Mouse (Mus musculus) neural tube, embryonic 14.5 days (tissue): ENCODE results near the gene Rac1. TPM values are rescaled to one million over a fixed set of nuclear protein-coding genes. Genes with fewer than 3 reads are reported as not detected.

Experiments
- ATAC-seq: fragments of 200-750 bp; cut with Nextera tagmentation; 2 replicates; pipeline ENCODE4 v1.8.0; 2017; ENCODE audit warnings: low read depth, mild to moderate bottlenecking, moderate TSS enrichment, moderate library complexity
- H3K27ac ChIP-seq: fragments of 300-500 bp; sonication (generic); 2 replicates; pipeline ENCODE4 v1.5.1; 2014; ENCODE audit warnings: low read depth, mild to moderate bottlenecking, control low read depth, low read length, moderate library complexity, mixed read lengths
- H3K27me3 ChIP-seq: fragments of 300-500 bp; sonication (generic); 2 replicates; pipeline ENCODE4 v1.6.1; 2014; ENCODE audit warnings: low read length; ENCODE audit not compliant: control insufficient read depth, insufficient read depth
- H3K36me3 ChIP-seq: fragments of 300-500 bp; sonication (generic); 2 replicates; pipeline ENCODE4 v1.6.1; 2014; ENCODE audit warnings: low read length, mixed read lengths; ENCODE audit not compliant: control insufficient read depth, insufficient read depth
- H3K4me1 ChIP-seq: fragments of 300-500 bp; sonication (generic); 2 replicates; pipeline ENCODE4 v1.6.1; 2014; ENCODE audit warnings: low read length; ENCODE audit not compliant: control insufficient read depth, insufficient read depth
- H3K4me2 ChIP-seq: fragments of 300-500 bp; sonication (generic); 2 replicates; pipeline ENCODE4 v1.6.1; 2014; ENCODE audit warnings: mild to moderate bottlenecking, low read depth, low read length, control low read depth
- H3K4me3 ChIP-seq: fragments of 300-500 bp; sonication (generic); 2 replicates; pipeline ENCODE4 v1.5.1; 2014; ENCODE audit warnings: low read depth, low read length, control low read depth, mixed read lengths
- H3K9ac ChIP-seq: fragments of 300-500 bp; sonication (generic); replicated peaks from 2 replicates; pipeline ENCODE4 v1.6.1; 2014; ENCODE audit warnings: low read depth, mild to moderate bottlenecking, control low read depth, low read length, mixed read lengths
- H3K9me3 ChIP-seq: fragments of 300-500 bp; sonication (generic); 2 replicates; pipeline ENCODE4 v1.6.1; 2016; ENCODE audit warnings: low read length; ENCODE audit not compliant: control insufficient read depth
- WGBS: fragments of 180-500 bp; shearing (Covaris S2); extraction: QIAGEN DNeasy Blood & Tissue Kit; methylation state at CpG from one replicate; pipeline ENCODE4 v1.1.7; 2014; 5-methylcytosine and 5-hydroxymethylcytosine counted together
- polyA plus RNA-seq: library from polyadenylated mRNA; unstranded; fragments of >200 nt; fragmentation: Nextera tagmentation; extraction: Ambion mirVana; gene quantifications from 2 replicates; pipeline ENCODE4 v1.2.1, GENCODE M21; 2014

The Rac1 gene
- polyA plus RNA-seq, 1 experiment from 2014 or later, result 454 TPM

DNA sequence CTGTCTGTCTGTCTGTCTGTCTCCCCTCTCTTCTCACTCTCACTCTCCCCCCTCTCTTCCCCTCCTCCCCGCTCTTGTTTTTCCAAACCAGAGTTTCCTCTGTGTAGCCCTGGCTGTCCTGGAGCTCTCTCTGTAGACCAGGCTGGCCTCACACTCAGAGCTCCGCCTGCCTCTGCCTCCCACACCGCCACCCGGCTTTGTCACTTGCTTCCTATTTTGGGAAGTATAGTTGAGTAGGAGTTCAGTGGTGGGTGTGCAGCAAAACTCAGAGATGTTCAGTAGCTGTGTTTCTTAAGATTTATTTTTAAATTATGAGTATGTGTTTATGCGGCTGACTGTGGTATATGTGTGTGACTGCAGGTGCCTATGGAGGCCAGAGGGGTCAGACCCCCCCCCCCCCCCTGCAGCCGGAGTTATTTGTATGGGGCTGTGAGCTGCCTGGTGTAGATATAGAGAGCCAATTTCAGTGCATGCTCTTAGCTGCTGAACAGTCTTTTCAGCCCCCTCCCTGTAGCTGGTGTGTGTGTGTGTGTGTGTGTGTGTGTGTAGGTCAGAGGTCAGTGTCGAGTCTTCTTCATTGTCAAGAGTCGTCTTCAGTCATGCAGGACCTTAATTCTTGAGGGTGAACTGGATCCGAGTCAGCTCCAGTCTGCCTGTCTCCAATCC, 55.8 kb downstream of the Rac1 start:
- Histone ChIP-seq H3K9me3 (no peaks in the 10 kb centered on the region), H3K9ac (no peak overlapping the region), H3K27me3 (no peaks in the 10 kb centered on the region), H3K4me2 (no peak overlapping the region), H3K27ac (no peak overlapping the region), H3K36me3 (peaks cover 35% of the 10 kb centered on the region), H3K4me3 (no peak overlapping the region), H3K4me1 (no peaks in the 10 kb centered on the region)
- WGBS, result 87% methylated on average over 9 of the region's 9 CpGs
- no peak for ATAC-seq

DNA sequence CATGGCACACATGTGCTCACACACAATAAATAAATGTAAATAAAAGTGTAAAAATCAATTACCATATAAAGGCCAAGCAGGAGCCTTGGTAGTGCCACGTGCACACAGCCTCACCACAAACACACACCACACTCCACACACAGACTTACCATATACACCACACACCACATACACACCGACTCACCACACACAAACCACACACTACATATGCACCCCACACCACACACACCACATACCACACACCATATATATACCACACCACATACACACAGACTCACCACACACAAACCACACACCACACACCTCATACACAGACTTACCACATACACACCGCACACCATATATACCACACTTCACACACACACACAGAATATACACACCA, 56.7 kb downstream of the Rac1 start:
- Histone ChIP-seq H3K4me3 (no peak overlapping the region), H3K27ac (peak overlapping the region; percentile 3; the same call in 1 of the 2 replicates), H3K36me3 (peaks cover 35% of the 10 kb centered on the region), H3K4me2 (no peak overlapping the region), H3K4me1 (no peaks in the 10 kb centered on the region), H3K27me3 (no peaks in the 10 kb centered on the region), H3K9me3 (no peaks in the 10 kb centered on the region), H3K9ac (no peak overlapping the region)
- ATAC-seq, result no peak
- 92% methylated on average over 3 of the region's 3 CpGs for WGBS

DNA sequence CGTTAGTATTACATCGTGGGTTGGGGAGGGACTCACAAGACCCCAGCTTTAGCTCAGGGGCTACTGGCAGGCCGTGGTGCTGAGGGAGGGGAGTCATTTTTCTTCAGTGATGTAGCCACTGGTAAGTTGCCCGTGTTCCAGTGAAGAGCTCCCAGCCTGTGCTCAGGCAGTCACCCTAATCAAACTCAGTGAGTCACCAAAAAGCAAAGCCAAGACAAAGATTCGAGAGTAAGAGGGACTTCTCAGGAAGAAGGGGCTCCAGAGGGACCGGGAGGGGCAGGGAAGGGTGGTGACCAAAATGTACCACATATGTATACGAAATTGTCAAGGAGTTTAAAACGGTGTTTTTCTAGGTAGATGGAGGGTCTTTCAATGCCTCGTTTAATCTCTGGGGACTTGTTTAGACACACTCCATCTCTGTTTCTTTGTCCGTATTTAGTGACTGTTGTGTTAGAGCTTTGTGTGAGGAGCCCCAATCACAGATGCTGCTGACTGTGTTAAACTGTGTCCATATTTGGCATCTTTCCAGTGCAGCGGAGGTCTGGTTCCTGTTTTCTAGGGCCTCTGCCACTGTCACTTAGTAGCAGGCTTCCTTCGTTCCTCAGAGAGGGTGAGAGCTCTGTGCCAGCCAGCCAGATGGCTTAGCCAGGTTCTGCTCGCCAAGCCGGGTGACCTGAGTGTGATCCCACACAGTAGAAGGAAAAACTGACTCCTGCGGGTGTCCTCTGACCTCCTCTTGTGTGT, 57.2 kb downstream of the Rac1 start:
- H3K4me1 ChIP-seq, result peaks cover 2% of the 10 kb centered on the region; the same call in 1 of the 2 replicates
- H3K9ac ChIP-seq, result no peak overlapping the region
- ATAC-seq, result no peak
- no peak overlapping the region; the same call in 1 of the 2 replicates for H3K27ac ChIP-seq
- H3K27me3 ChIP-seq, result no peaks in the 10 kb centered on the region
- no peak overlapping the region for H3K4me3 ChIP-seq
- H3K4me2 ChIP-seq, result no peak overlapping the region
- 74% methylated on average over 15 of the region's 15 CpGs for WGBS
- H3K9me3 ChIP-seq, result no peaks in the 10 kb centered on the region
- peaks cover 31% of the 10 kb centered on the region for H3K36me3 ChIP-seq

DNA sequence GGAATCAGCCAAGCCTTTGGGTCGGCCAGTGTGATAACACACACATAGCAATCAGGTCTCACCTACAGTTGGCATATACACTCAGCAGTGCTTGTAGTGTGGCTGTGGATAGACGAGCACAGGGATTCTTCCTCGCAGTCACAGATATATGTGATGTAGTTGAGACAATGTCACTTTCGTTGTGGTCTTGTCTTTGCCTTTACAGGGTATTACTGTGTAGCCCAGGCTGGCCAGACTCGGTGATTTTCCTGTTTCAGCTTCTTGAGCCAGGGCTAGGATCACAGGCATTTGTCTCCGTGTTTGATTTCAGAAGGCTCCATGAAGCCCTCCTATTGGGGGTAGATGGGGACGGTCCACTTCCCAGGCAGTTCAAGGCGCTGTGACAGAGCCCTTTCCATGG, 58.2 kb downstream of the Rac1 start:
- Histone ChIP-seq H3K36me3 (peaks cover 21% of the 10 kb centered on the region), H3K9me3 (no peaks in the 10 kb centered on the region), H3K9ac (no peak overlapping the region), H3K4me3 (no peak overlapping the region), H3K4me1 (peaks cover 7% of the 10 kb centered on the region; the same call in 1 of the 2 replicates), H3K27ac (no peak overlapping the region), H3K4me2 (no peak overlapping the region), H3K27me3 (no peaks in the 10 kb centered on the region)
- WGBS, result 96% methylated on average over 8 of the region's 8 CpGs
- no peak for ATAC-seq

DNA sequence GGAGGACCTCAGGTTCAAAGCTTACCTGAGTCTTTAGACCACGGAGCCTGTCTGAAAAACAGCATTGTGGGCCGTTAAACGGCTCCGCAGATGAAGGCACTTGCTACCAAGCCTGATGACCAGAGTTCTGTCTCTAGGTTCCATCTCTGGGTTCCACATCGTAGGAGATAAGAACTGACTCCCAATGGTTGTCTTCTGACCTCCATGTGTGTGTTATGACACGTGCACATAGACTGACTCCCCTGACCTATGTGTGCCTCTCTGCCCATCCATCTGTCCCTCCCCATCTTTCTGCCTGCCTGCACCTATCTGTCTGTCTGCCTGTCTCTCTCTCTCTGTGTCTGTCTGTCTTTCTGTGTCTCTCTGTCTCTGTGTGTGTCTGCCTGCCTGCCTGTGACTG, 59.9 kb downstream of the Rac1 start:
- Histone ChIP-seq H3K27ac (no peak overlapping the region), H3K4me3 (no peak overlapping the region), H3K4me2 (no peak overlapping the region), H3K4me1 (peaks cover 7% of the 10 kb centered on the region; the same call in 1 of the 2 replicates), H3K36me3 (peaks cover 14% of the 10 kb centered on the region; the same call in 1 of the 2 replicates), H3K9me3 (no peaks in the 10 kb centered on the region), H3K27me3 (no peaks in the 10 kb centered on the region), H3K9ac (no peak overlapping the region)
- 95% methylated on average over 6 of the region's 6 CpGs for WGBS
- ATAC-seq, result no peak

DNA sequence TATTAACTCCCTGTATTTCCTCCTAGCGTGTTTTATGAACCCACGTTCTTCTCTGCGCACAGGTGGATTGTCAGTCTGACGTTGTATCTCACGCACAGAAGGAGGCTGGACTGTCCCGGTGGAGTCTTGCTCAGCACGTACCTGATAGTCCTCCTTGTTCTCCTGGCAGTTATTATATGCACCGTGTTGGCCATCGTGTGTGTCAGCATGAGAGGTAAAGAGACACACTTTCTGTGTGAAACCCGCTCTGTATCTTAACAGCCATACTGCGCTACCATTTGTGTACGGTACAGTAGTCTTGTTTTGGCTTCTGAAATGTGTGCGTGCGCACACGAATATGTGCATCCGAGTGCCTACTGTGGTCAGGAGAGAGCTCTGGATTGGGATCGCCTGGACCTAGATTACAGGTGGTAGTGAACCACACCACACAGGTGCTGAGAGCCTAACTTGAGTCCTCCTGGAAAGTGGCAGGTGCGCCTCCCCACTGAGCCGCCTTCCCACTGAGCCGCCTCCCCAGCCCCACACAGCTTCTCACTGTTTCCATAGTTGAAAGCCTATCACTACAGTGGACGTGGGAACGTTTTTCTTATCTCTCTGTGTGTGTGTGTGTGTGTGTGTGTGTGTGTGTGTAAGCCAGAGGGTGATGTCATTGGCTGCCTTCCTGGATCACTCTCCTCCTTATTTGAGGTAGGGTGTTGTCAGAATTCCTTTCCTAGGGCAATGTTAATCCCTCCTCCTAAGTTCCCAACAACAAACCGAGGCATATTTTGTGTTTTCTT, 60.8 kb downstream of the Rac1 start:
- WGBS, result 95% methylated on average over 23 of the region's 23 CpGs
- H3K27me3 ChIP-seq, result no peaks in the 10 kb centered on the region
- H3K4me1 ChIP-seq, result peaks cover 7% of the 10 kb centered on the region; the same call in 1 of the 2 replicates
- H3K9me3 ChIP-seq, result no peaks in the 10 kb centered on the region
- H3K36me3 ChIP-seq, result 0 out of 2 replicates have a peak, but pooled peaks cover 10% of the 10 kb centered on the region
- H3K27ac ChIP-seq, result no peak overlapping the region
- H3K4me3 ChIP-seq, result no peak overlapping the region
- no peak for ATAC-seq
- H3K4me2 ChIP-seq, result no peak overlapping the region
- H3K9ac ChIP-seq, result no peak overlapping the region

DNA sequence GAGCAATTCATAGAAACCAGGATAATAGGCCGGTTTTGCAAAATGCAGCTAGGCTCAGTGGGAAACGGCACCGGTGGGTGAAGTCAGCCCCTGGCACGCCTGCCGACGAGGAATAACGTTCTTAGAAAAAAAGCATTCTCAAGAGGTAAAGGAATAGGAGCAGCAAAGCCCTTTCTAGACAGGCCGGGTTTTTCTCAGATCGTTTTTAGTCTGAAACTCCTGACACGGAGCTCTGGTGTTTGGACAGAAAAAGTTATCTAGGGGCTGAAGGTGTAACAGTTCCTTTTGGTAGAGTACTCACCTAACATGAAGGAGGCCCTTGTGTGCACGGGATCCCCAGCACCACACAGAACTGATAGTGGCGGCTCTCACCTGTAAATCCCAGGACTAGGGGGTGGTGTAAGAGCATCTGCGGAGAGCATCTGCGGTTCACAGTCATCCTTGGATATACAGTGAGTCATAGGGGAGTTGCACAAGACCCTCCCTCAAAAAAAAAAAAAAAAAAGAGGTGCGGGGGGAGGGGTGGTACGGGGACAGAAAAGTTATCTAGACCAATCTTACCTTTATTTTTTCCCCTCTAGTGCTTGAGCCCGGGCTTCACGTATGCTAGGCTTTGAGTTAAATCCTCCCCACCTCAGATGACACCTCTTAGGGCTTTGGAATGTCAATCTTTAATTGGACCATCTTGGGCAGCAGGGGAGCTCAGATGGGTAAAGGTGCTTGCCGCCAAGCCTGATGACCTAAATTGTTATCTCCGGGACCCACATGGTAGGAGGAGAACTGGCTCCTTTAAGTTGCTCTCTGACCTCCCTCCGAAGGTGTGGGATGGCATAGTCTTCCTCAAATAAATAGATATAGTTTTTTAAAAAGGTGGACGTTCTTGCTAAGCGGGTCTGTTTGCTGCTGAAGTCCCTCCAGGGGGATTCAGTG, 62.4 kb downstream of the Rac1 start:
- H3K4me2 ChIP-seq, result peak overlapping the region; percentile 84
- H3K9me3 ChIP-seq, result no peaks in the 10 kb centered on the region
- ATAC-seq, result no peak
- 40% methylated on average over 23 of the region's 23 CpGs for WGBS
- H3K4me1 ChIP-seq, result peaks cover 7% of the 10 kb centered on the region; the same call in 1 of the 2 replicates
- no peak overlapping the region for H3K27ac ChIP-seq
- H3K4me3 ChIP-seq, result peak overlapping the region; percentile 76
- H3K36me3 ChIP-seq, result 0 out of 2 replicates have a peak, but pooled peaks cover 10% of the 10 kb centered on the region
- H3K9ac ChIP-seq, result peak overlapping the region; percentile 64
- H3K27me3 ChIP-seq, result no peaks in the 10 kb centered on the region

DNA sequence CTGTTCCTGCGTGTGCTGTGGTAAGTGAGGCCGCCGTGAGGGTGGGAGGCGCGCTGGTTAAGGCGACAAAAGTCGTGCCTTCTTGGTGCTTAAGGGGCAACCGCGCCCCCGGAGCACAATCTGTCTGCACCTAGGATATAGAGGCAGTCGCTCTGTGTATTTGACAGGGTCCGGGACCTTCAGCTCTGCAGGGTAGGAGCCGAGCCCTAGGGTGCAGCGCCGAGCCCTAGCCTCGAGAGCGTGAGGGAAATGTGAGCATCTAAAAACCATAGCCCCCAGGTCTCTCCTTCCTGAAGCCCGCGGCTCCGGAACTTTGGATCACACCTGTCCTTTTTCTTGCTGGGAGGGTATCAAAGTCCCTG, 63.1 kb downstream of the Rac1 start:
- no peaks in the 10 kb centered on the region for H3K27me3 ChIP-seq
- peaks cover 7% of the 10 kb centered on the region; the same call in 1 of the 2 replicates for H3K4me1 ChIP-seq
- peak overlapping the region; percentile 76 for H3K4me3 ChIP-seq
- peak overlapping the region; percentile 66 for H3K27ac ChIP-seq
- 0 out of 2 replicates have a peak, but pooled peaks cover 10% of the 10 kb centered on the region for H3K36me3 ChIP-seq
- WGBS, result under 1% methylated on average over 20 of the region's 20 CpGs
- ATAC-seq, result no peak
- peak overlapping the region; percentile 64 for H3K9ac ChIP-seq
- no peaks in the 10 kb centered on the region for H3K9me3 ChIP-seq
- H3K4me2 ChIP-seq, result peak overlapping the region; percentile 84
